Mouse (Mus musculus) MEL (cell line): ENCODE data around the gene Foxo3. TPM values are rescaled to one million over a fixed set of nuclear protein-coding genes. Genes with fewer than 3 reads are reported as not detected.

ENCODE experiments used
- DNase-seq: peaks from one replicate; pipeline ENCODE4 v3.0.0; 2011; ENCODE audit warnings: low read depth, low spot score
- H3K27ac ChIP-seq: 2 replicates; pipeline ENCODE4 v1.5.1; 2012; ENCODE audit warnings: low read depth, mild to moderate bottlenecking, control low read depth, low read length, moderate library complexity; ENCODE audit not compliant: control insufficient read depth
- H3K27me3 ChIP-seq, 2 experiments: fragments of 150-350 bp in 1 of 2; sonication (generic) in 1 of 2; 2 replicates each; pipeline ENCODE4 v1.6.1; 2012; ENCODE audit warnings: low read length in 2 of 2, mild to moderate bottlenecking in 2 of 2, improper control_type of control experiment in 1 of 2, moderate library complexity in 1 of 2; ENCODE audit not compliant: insufficient read depth in 2 of 2, control insufficient read depth in 1 of 2
- H3K36me3 ChIP-seq, 2 experiments: 2 replicates each; pipeline ENCODE4 v1.6.1; 2012 to 2014; ENCODE audit warnings: low read length in 2 of 2, improper control_type of control experiment in 1 of 2, inconsistent platforms in 1 of 2, mild to moderate bottlenecking in 1 of 2; ENCODE audit not compliant: insufficient read depth in 2 of 2, control insufficient read depth in 1 of 2
- H3K4me1 ChIP-seq, 2 experiments: fragments of 150-350 bp in 1 of 2; sonication (generic) in 1 of 2; 2 replicates each; pipeline ENCODE4 v1.6.1; 2012; ENCODE audit warnings: low read length in 2 of 2, improper control_type of control experiment in 1 of 2, mild to moderate bottlenecking in 1 of 2; ENCODE audit not compliant: insufficient read depth in 2 of 2, control insufficient read depth in 1 of 2
- H3K4me3 ChIP-seq, 2 experiments: fragments of 150-350 bp in 1 of 2; sonication (generic) in 1 of 2; 2 replicates each; pipeline ENCODE4 v1.5.1; 2012; ENCODE audit warnings: low read depth in 2 of 2, low read length in 2 of 2, mild to moderate bottlenecking in 2 of 2, moderate library complexity in 2 of 2, control low read depth in 1 of 2, improper control_type of control experiment in 1 of 2; ENCODE audit not compliant: control insufficient read depth in 1 of 2, insufficient read depth in 1 of 2
- H3K79me2 ChIP-seq: 2 replicates; pipeline ENCODE4 v1.6.1; 2012; ENCODE audit warnings: mild to moderate bottlenecking, low read length, moderate library complexity; ENCODE audit not compliant: control insufficient read depth, poor library complexity, insufficient read depth
- H3K9ac ChIP-seq: 2 replicates; pipeline ENCODE4 v1.6.1; 2012; ENCODE audit warnings: low read depth, mild to moderate bottlenecking, control low read depth, low read length, moderate library complexity; ENCODE audit not compliant: control insufficient read depth, poor library complexity, severe bottlenecking
- H3K9me3 ChIP-seq: fragments of 150-350 bp; sonication (generic); replicated peaks from 2 replicates; pipeline ENCODE4 v1.6.1; 2012; ENCODE audit warnings: mild to moderate bottlenecking, low read length, improper control_type of control experiment, moderate library complexity; ENCODE audit not compliant: insufficient read depth
- CHD1 ChIP-seq: IDR thresholded peaks from 2 replicates; pipeline ENCODE4 v1.6.1; 2012; ENCODE audit warnings: low read depth, mild to moderate bottlenecking, inconsistent platforms, low read length, improper control_type of control experiment
- ETS1 ChIP-seq: IDR thresholded peaks from 2 replicates; pipeline ENCODE4 v1.6.1; 2012; ENCODE audit warnings: low read depth, mild to moderate bottlenecking, inconsistent platforms, low read length, improper control_type of control experiment, moderate library complexity
- GABPA ChIP-seq: IDR thresholded peaks from 2 replicates; pipeline ENCODE4 v1.6.1; 2012; ENCODE audit warnings: low read depth, mild to moderate bottlenecking, inconsistent platforms, low read length, improper control_type of control experiment, moderate library complexity
- HCFC1 ChIP-seq: IDR thresholded peaks from 2 replicates; pipeline ENCODE4 v1.6.1; 2012; ENCODE audit warnings: low read depth, mild to moderate bottlenecking, inconsistent platforms, low read length, improper control_type of control experiment, moderate library complexity
- KAT2A ChIP-seq: conservative IDR thresholded peaks from 2 replicates; pipeline ENCODE4 v1.6.1; 2012; ENCODE audit warnings: low read depth, low read length, improper control_type of control experiment, inconsistent platforms
- MAX ChIP-seq: IDR thresholded peaks from 2 replicates; pipeline ENCODE4 v1.6.1; 2011; ENCODE audit warnings: low read length, improper control_type of control experiment
- MYB ChIP-seq: IDR thresholded peaks from 2 replicates; pipeline ENCODE4 v1.6.1; 2011; ENCODE audit warnings: mild to moderate bottlenecking, low read depth, low read length, improper control_type of control experiment
- MYC ChIP-seq: IDR thresholded peaks from 2 replicates; pipeline ENCODE4 v1.6.1; 2011; ENCODE audit warnings: low read depth, mild to moderate bottlenecking, low read length, improper control_type of control experiment, moderate library complexity
- POLR2A ChIP-seq, 2 experiments: IDR thresholded peaks; 2 replicates each; pipeline ENCODE4 v1.6.1; 2011 to 2012; ENCODE audit warnings: low read length in 2 of 2, mild to moderate bottlenecking in 2 of 2, control low read depth in 1 of 2, improper control_type of control experiment in 1 of 2, low read depth in 1 of 2, moderate library complexity in 1 of 2; ENCODE audit not compliant: control insufficient read depth in 1 of 2, insufficient read depth in 1 of 2, poor library complexity in 1 of 2
- POLR2AphosphoS2 ChIP-seq: IDR thresholded peaks from 2 replicates; pipeline ENCODE4 v1.6.1; 2011; ENCODE audit warnings: low read length, improper control_type of control experiment
- SIN3A ChIP-seq: IDR thresholded peaks from 2 replicates; pipeline ENCODE4 v1.6.1; 2012; ENCODE audit warnings: low read length, improper control_type of control experiment, inconsistent platforms
- TAL1 ChIP-seq: IDR thresholded peaks from 2 replicates; pipeline ENCODE4 v1.6.1; 2012; ENCODE audit warnings: mild to moderate bottlenecking, inconsistent platforms, low read length, moderate library complexity, mixed read lengths
- TBP ChIP-seq: IDR thresholded peaks from 2 replicates; pipeline ENCODE4 v1.8.0; 2011; ENCODE audit warnings: low read depth, low read length, improper control_type of control experiment
- UBTF ChIP-seq: IDR thresholded peaks from 2 replicates; pipeline ENCODE4 v1.6.1; 2012; ENCODE audit warnings: low read depth, mild to moderate bottlenecking, inconsistent platforms, low read length, improper control_type of control experiment, moderate library complexity, borderline replicate concordance; ENCODE audit not compliant: insufficient read depth
- USF1 ChIP-seq: IDR thresholded peaks from 2 replicates; pipeline ENCODE4 v1.6.1; 2014; ENCODE audit warnings: low read depth, mild to moderate bottlenecking, inconsistent platforms, low read length, improper control_type of control experiment, moderate library complexity
- USF2 ChIP-seq, 2 experiments: IDR thresholded peaks; 2 replicates each; pipeline ENCODE4 v1.6.1; 2011 to 2012; ENCODE audit warnings: improper control_type of control experiment in 2 of 2, low read length in 2 of 2, borderline replicate concordance in 1 of 2, inconsistent platforms in 1 of 2, low read depth in 1 of 2, mild to moderate bottlenecking in 1 of 2; ENCODE audit not compliant: insufficient read depth in 1 of 2
- ZC3H11A ChIP-seq: IDR thresholded peaks from 2 replicates; pipeline ENCODE4 v1.6.1; 2012; ENCODE audit warnings: low read depth, mild to moderate bottlenecking, inconsistent platforms, low read length, improper control_type of control experiment
- ZKSCAN1 ChIP-seq: IDR thresholded peaks from 2 replicates; pipeline ENCODE4 v1.6.1; 2012; ENCODE audit warnings: low read depth, mild to moderate bottlenecking, inconsistent platforms, low read length, improper control_type of control experiment, moderate library complexity
- polyA plus RNA-seq, 2 experiments: library from polyadenylated mRNA; stranded (reverse) in 1 of 2; unstranded in 1 of 2; fragments of >175 nt in 1 of 2; fragments of >200 nt in 1 of 2; gene quantifications; 2 replicates each; pipeline versions ENCODE4 v1.2.1 to v1.2.4; 2012; ENCODE audit warnings: low replicate concordance in 2 of 2, low read depth in 1 of 2; ENCODE audit not compliant: insufficient read length in 2 of 2, insufficient read depth in 1 of 2, missing spikeins in 1 of 2
- total RNA-seq: library from RNA; depleted of rRNA; stranded (reverse); fragments of 300-350 nt; gene quantifications from 2 replicates; pipeline ENCODE4 v1.2.3, GENCODE M21; 2012

The Foxo3 gene
- total and polyA plus RNA-seq, 3 experiments, result 21.0 to 103 (median 27.2) TPM

- TF ChIP-seq UBTF, result no peak
- TF ChIP-seq ETS1, result peak; percentile 70; the same call in 1 of the 2 replicates
- TF ChIP-seq USF2 (IDR thresholded peaks at IDR 0.05; ENCODE audit: borderline replicate concordance in 1 of 2, insufficient read depth in 1 of 2, low read depth in 1 of 2, low read length in 2 of 2), result no peak
- TF ChIP-seq, all 39 proteins: peak for 12
These were observed 6.1 kb downstream of the Foxo3 start (continued) for GRCm38 (mm10) chr10:42270277-42271083.

GRCm38 (mm10) chr10:42269281-42270025 is 7.1 kb downstream of the Foxo3 start:
- DNase-seq, result peak; percentile 62
- no peak overlapping the region for H3K4me3 ChIP-seq
- H3K27me3 ChIP-seq, result no peaks in the 10 kb centered on the region
- H3K9ac ChIP-seq, result no peak overlapping the region
- H3K27ac ChIP-seq, result peak overlapping the region; percentile 41
- peaks cover 37% of the 10 kb centered on the region for H3K79me2 ChIP-seq
- H3K36me3 ChIP-seq, result peaks cover 10 to 66% of the 10 kb centered on the region in 2 experiments
- no peaks in the 10 kb centered on the region for H3K9me3 ChIP-seq
- TF ChIP-seq MYB (no peak), CHD1 (0 out of 2 replicates have a peak, but pooled peaks have one; percentile 19), ETS1 (peak; percentile 67; the same call in 1 of the 2 replicates), MAX (no peak), SIN3A (0 out of 2 replicates have a peak, but pooled peaks have one; percentile 26), GABPA (no peak), USF1 (no peak), POLR2A (IDR thresholded peaks at IDR 0.05; ENCODE audit: control insufficient read depth in 1 of 2, insufficient read depth in 1 of 2, low read depth in 1 of 2, low read length in 2 of 2, poor library complexity in 1 of 2) (no peak; a peak in 1 of 4 replicates), HCFC1 (no peak), TBP (no peak), POLR2AphosphoS2 (no peak), TAL1 (no peak), MYC (no peak), ZC3H11A (no peak), ZKSCAN1 (no peak), KAT2A (no peak)
- H3K4me1 ChIP-seq, result peaks cover 34 to 61% of the 10 kb centered on the region in 2 experiments
